Mouse (Mus musculus): ENCODE data around the gene Arid1b.

- TF ChIP-seq CTCF (IDR thresholded peaks at IDR 0.05; ENCODE audit: borderline replicate concordance, extremely low read depth, insufficient read depth, insufficient read length): no peak
- no peak for TF ChIP-seq POLR2A (IDR thresholded peaks at IDR 0.05; ENCODE audit: borderline replicate concordance, extremely low read depth, insufficient read depth, insufficient read length, poor library complexity, severe bottlenecking)
These were observed 105.1 kb downstream of the Arid1b start for GRCm38 (mm10) chr17:5099238-5099637.
